In genomic region chr2:174675642-174676041, GRCm38 (mm10) we compare ENCODE assay signal across 8 mouse cellular contexts. TPM values are rescaled to one million over a fixed set of nuclear protein-coding genes. Genes with fewer than 3 reads are reported as not detected.
DNase-seq lines count a peak whose midpoint lies in the region; ATAC-seq and TF ChIP-seq lines count a peak whose summit lies in the region.

No protein-coding gene starts in this region.

- no peaks in the 10 kb centered on the region for H3K9me3 ChIP-seq in neural tube, embryonic 15.5 days (replicated peaks)

- H3K27me3 ChIP-seq in C2C12 (ENCODE audit: control insufficient read depth, insufficient read depth, insufficient read length): peaks cover 3% of the 10 kb centered on the region
- no peaks in the 10 kb centered on the region; the same call in 1 of the 2 replicates for H3K27me3 ChIP-seq in liver, adult 2 months (ENCODE audit: control insufficient read depth, insufficient read depth, low read length)
- H3K27me3 ChIP-seq in neural tube, embryonic 15.5 days (replicated peaks): 0 out of 2 replicates have a peak, but pooled peaks cover 8% of the 10 kb centered on the region

- no peak overlapping the region for H3K9ac ChIP-seq in liver, adult 2 months (ENCODE audit: low read depth, low read length)
- no peak overlapping the region for H3K9ac ChIP-seq in neural tube, embryonic 15.5 days (replicated peaks)

- peak overlapping the region; percentile 19; the same call in 1 of the 2 replicates for H3K4me2 ChIP-seq in neural tube, embryonic 15.5 days

- 13% methylated on average over 9 of the region's 9 CpGs for WGBS in liver, adult 2 months
- 14% methylated on average over 9 of the region's 9 CpGs for WGBS in neural tube, embryonic 15.5 days

- no peak overlapping the region for H3K4me3 ChIP-seq in C2C12 (ENCODE audit: insufficient read depth, poor library complexity, severe bottlenecking)
- H3K4me3 ChIP-seq in liver, adult 2 months (ENCODE audit: insufficient read depth, low read depth, low read length): no peak overlapping the region
- no peak overlapping the region for H3K4me3 ChIP-seq in neural tube, embryonic 15.5 days (replicated peaks)

- H3K27ac ChIP-seq in liver, adult 2 months (replicated peaks; ENCODE audit: insufficient read depth, low read depth, low read length): no peak overlapping the region
- no peak overlapping the region for H3K27ac ChIP-seq in neural tube, embryonic 15.5 days (replicated peaks)

- peak; percentile 61 for TF ChIP-seq CTCF in C2C12 (IDR thresholded peaks at IDR 0.05; ENCODE audit: control insufficient read depth, insufficient read depth, insufficient read length)
- TF ChIP-seq CTCF in liver, adult 2 months (IDR thresholded peaks at IDR 0.05; ENCODE audit: low read depth, low read length): peak; percentile 86

- H3K79me2 ChIP-seq in C2C12 (ENCODE audit: control insufficient read depth, insufficient read depth): no peaks in the 10 kb centered on the region
- no peaks in the 10 kb centered on the region for H3K79me2 ChIP-seq in liver, adult 2 months (ENCODE audit: control insufficient read depth, insufficient read depth, low read length)

- H3ac ChIP-seq in C2C12 (ENCODE audit: control insufficient read depth, insufficient read length, low read depth): no peak overlapping the region

- no peaks in the 10 kb centered on the region for H3K79me3 ChIP-seq in C2C12 (ENCODE audit: low read depth)

- TF ChIP-seq POLR2A in liver, adult 2 months (IDR thresholded peaks at IDR 0.05; ENCODE audit: extremely low read depth, insufficient read depth, low read length): no peak

- ATAC-seq in neural tube, embryonic 15.5 days (ENCODE audit: low FRiP score): no peak

- H3K36me3 ChIP-seq in C2C12 (ENCODE audit: control insufficient read depth, insufficient read depth): no peaks in the 10 kb centered on the region
- no peaks in the 10 kb centered on the region for H3K36me3 ChIP-seq in liver, adult 2 months (ENCODE audit: control insufficient read depth, insufficient read depth, low read length)
- no peaks in the 10 kb centered on the region for H3K36me3 ChIP-seq in neural tube, embryonic 15.5 days

- DNase-seq in T-cell, adult 2 months (ENCODE audit: low spot score): peak; percentile 66
- DNase-seq in cerebellum, postnatal 14 days: peak; percentile 87 to 92
- peak; percentile 81 for DNase-seq in gastrocnemius, postnatal 10 days
- DNase-seq in kidney, adult 9 months: peak; percentile 82
- peak; percentile 54 for DNase-seq in liver, adult 2 months (ENCODE audit: extremely low read depth, low read depth, low spot score)
- peak; percentile 81 for DNase-seq in thymus, postnatal 0 days (ENCODE audit: low spot score)

- H3K4me1 ChIP-seq in liver, adult 2 months (ENCODE audit: control insufficient read depth, insufficient read depth, low read length): peaks cover 2% of the 10 kb centered on the region; the same call in 1 of the 2 replicates
- peaks cover 21% of the 10 kb centered on the region for H3K4me1 ChIP-seq in neural tube, embryonic 15.5 days

TF ChIP-seq in C2C12, 6 proteins besides CTCF, POLR2A, EP300 and RAD21:
- TF ChIP-seq MAX (IDR thresholded peaks at IDR 0.05) (no peak), MYOG (IDR thresholded peaks at IDR 0.05; ENCODE audit: control insufficient read depth, extremely low read depth, insufficient read length) (no peak), FOSL1 (IDR thresholded peaks at IDR 0.05; ENCODE audit: insufficient read depth, low read length, poor library complexity, severe bottlenecking) (no peak), MYOD1 (IDR thresholded peaks at IDR 0.05; ENCODE audit: control insufficient read depth, insufficient read length, low read depth) (no peak), CEBPB (IDR thresholded peaks at IDR 0.05; ENCODE audit: low read depth) (no peak), USF1 (IDR thresholded peaks at IDR 0.05; ENCODE audit: low read depth) (no peak)
TF ChIP-seq in C2C12: peak in this region for 0.

RNA-seq across cellular contexts. Expression of gene Zfp831, which starts 32.3 kb away (rescaled TPM):
- polyA plus RNA-seq in C2C12 (2012; fragmentation: generic; extraction: Trizol): not detected
- under 1 TPM; 0.05 to 0.07 TPM for total RNA-seq in gastrocnemius, postnatal 10 days (2021)
- 0.09 and 0.13 TPM in 2 replicates for total RNA-seq in liver, adult 2 months (2014; rRNA removed)
- 0.04 and 0.06 TPM in 2 replicates for polyA plus RNA-seq in liver, adult 2 months (2012; rRNA removed)
- 0.01 TPM in 1 of 2 replicates, not detected in the other for polyA plus RNA-seq in neural tube, embryonic 15.5 days (2015; fragmentation: Nextera tagmentation; extraction: Ambion mirVana)
- 0.22 and 0.35 TPM in 2 replicates for polyA plus RNA-seq in thymus, postnatal 0 days (2015; fragmentation: Nextera tagmentation; extraction: Ambion mirVana)
